Mouse (Mus musculus): ENCODE measurements around the gene Zkscan7. TPM values are rescaled to one million over a fixed set of nuclear protein-coding genes. Genes with fewer than 3 reads are reported as not detected.

The Zkscan7 gene
- polyA plus RNA-seq, 1 experiment, result 0.40 TPM

GRCm38 (mm10) chr9:122874653-122875052 lies 10.8 kb upstream of the Zkscan7 start:
- no peaks in the 10 kb centered on the region for H3K79me3 ChIP-seq (ENCODE audit: low read depth)
- no peak overlapping the region for H3K4me3 ChIP-seq (ENCODE audit: insufficient read depth, poor library complexity, severe bottlenecking)
- peaks cover 3% of the 10 kb centered on the region for H3K27me3 ChIP-seq (ENCODE audit: control insufficient read depth, insufficient read depth, insufficient read length)
- H3K36me3 ChIP-seq (ENCODE audit: control insufficient read depth, insufficient read depth), result no peaks in the 10 kb centered on the region
- H3K79me2 ChIP-seq (ENCODE audit: control insufficient read depth, insufficient read depth), result no peaks in the 10 kb centered on the region
- TF ChIP-seq CEBPB (IDR thresholded peaks at IDR 0.05; ENCODE audit: low read depth), result no peak
- no peak for TF ChIP-seq MYOG (IDR thresholded peaks at IDR 0.05; ENCODE audit: control insufficient read depth, extremely low read depth, insufficient read length)
- no peak overlapping the region for H3ac ChIP-seq (ENCODE audit: control insufficient read depth, insufficient read length, low read depth)

GRCm38 (mm10) chr9:122875145-122875544 lies 10.3 kb upstream of the Zkscan7 start:
- Histone ChIP-seq H3K79me2 (ENCODE audit: control insufficient read depth, insufficient read depth) (no peaks in the 10 kb centered on the region), H3K4me3 (ENCODE audit: insufficient read depth, poor library complexity, severe bottlenecking) (no peak overlapping the region), H3K79me3 (ENCODE audit: low read depth) (no peaks in the 10 kb centered on the region), H3ac (ENCODE audit: control insufficient read depth, insufficient read length, low read depth) (no peak overlapping the region), H3K36me3 (ENCODE audit: control insufficient read depth, insufficient read depth) (no peaks in the 10 kb centered on the region), H3K27me3 (ENCODE audit: control insufficient read depth, insufficient read depth, insufficient read length) (peaks cover 3% of the 10 kb centered on the region)
- no peak for TF ChIP-seq MYOG (IDR thresholded peaks at IDR 0.05; ENCODE audit: control insufficient read depth, extremely low read depth, insufficient read length)
- TF ChIP-seq MAX (IDR thresholded peaks at IDR 0.05), result no peak
- TF ChIP-seq CEBPB (IDR thresholded peaks at IDR 0.05; ENCODE audit: low read depth), result no peak
- TF ChIP-seq MYOD1 (IDR thresholded peaks at IDR 0.05; ENCODE audit: control insufficient read depth, insufficient read length, low read depth), result no peak
- TF ChIP-seq CTCF (IDR thresholded peaks at IDR 0.05; ENCODE audit: control insufficient read depth, insufficient read depth, insufficient read length), result no peak
- no peak for TF ChIP-seq FOSL1 (IDR thresholded peaks at IDR 0.05; ENCODE audit: insufficient read depth, low read length, poor library complexity, severe bottlenecking)
- TF ChIP-seq USF1 (IDR thresholded peaks at IDR 0.05; ENCODE audit: low read depth), result no peak

DNA sequence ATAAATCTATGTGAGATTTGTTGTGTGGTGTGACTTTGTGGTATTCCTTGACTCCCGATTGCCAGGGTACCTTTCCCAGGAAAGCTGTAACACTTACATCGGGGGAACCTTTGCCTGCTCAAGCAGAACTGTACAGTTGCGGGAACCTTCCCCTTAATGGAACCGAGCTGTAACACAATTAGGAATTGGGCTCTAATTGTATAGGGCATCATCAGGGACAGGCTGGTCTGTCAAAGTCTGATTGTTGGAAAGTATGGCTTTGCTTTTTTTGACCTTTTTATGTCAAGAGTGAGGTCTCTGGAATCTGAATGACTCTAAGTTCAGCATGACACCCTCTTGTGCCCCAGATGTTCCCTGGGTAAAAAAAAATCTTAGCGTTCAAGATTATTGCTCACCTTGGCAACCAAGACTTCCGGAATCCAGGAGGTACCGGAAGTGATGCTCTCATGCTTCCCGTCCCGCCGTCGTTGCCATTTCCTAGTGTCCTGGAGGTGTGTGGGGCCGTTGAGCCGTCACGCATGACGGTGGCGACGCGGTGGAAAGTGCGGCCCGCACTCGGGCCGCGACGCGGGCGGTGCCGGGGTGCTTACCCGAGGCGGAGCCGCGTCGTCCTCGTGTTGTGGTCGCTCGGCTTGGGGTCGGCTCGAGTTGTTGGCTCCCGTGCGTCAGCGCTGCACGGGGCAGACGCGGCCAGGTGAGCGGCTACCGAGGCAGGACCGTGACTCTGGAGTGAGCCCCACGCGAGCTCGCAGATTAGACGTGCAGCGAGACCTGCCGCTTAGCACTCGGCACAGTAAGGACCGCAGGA lies 1.1 kb downstream of the Zkscan7 start:
- Histone ChIP-seq H3K79me3 (ENCODE audit: low read depth) (no peaks in the 10 kb centered on the region), H3K27me3 (ENCODE audit: control insufficient read depth, insufficient read depth, insufficient read length) (no peaks in the 10 kb centered on the region), H3K4me3 (ENCODE audit: insufficient read depth, poor library complexity, severe bottlenecking) (peak overlapping the region; percentile 25), H3K79me2 (ENCODE audit: control insufficient read depth, insufficient read depth) (no peaks in the 10 kb centered on the region), H3K36me3 (ENCODE audit: control insufficient read depth, insufficient read depth) (no peaks in the 10 kb centered on the region), H3ac (ENCODE audit: control insufficient read depth, insufficient read length, low read depth) (peak overlapping the region; percentile 77)
- TF ChIP-seq FOSL1 (IDR thresholded peaks at IDR 0.05; ENCODE audit: insufficient read depth, low read length, poor library complexity, severe bottlenecking) (no peak), USF1 (IDR thresholded peaks at IDR 0.05; ENCODE audit: low read depth) (no peak), MYOG (IDR thresholded peaks at IDR 0.05; ENCODE audit: control insufficient read depth, extremely low read depth, insufficient read length) (no peak), CEBPB (IDR thresholded peaks at IDR 0.05; ENCODE audit: low read depth) (no peak), MYOD1 (IDR thresholded peaks at IDR 0.05; ENCODE audit: control insufficient read depth, insufficient read length, low read depth) (no peak), MAX (IDR thresholded peaks at IDR 0.05) (no peak), CTCF (IDR thresholded peaks at IDR 0.05; ENCODE audit: control insufficient read depth, insufficient read depth, insufficient read length) (no peak)

DNA sequence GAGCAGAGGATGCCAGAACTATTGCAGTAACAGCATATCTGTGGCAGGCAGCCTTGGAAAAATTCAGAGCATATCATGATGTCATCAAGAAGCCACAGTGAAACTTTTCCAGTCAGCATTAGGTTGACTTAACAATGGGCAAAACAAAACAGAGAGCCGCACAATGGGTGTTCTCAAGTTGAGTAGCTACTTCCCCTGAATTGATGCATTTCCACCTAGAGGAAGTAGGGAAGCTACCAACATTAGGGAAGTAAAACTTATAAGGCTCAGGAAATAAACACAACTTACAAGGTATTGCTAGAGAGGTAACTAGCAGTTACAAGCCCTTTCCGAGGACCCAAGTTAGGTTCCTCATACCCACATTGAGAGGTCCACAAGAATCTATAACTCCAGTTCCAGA lies 15.6 kb downstream of the Zkscan7 start:
- H3K79me3 ChIP-seq (ENCODE audit: low read depth), result no peaks in the 10 kb centered on the region
- no peak overlapping the region for H3K4me3 ChIP-seq (ENCODE audit: insufficient read depth, poor library complexity, severe bottlenecking)
- TF ChIP-seq MAX (IDR thresholded peaks at IDR 0.05) (no peak), MYOG (IDR thresholded peaks at IDR 0.05; ENCODE audit: control insufficient read depth, extremely low read depth, insufficient read length) (no peak), CTCF (IDR thresholded peaks at IDR 0.05; ENCODE audit: control insufficient read depth, insufficient read depth, insufficient read length) (no peak), MYOD1 (IDR thresholded peaks at IDR 0.05; ENCODE audit: control insufficient read depth, insufficient read length, low read depth) (no peak), FOSL1 (IDR thresholded peaks at IDR 0.05; ENCODE audit: insufficient read depth, low read length, poor library complexity, severe bottlenecking) (no peak), USF1 (IDR thresholded peaks at IDR 0.05; ENCODE audit: low read depth) (no peak), CEBPB (IDR thresholded peaks at IDR 0.05; ENCODE audit: low read depth) (no peak)
- H3K27me3 ChIP-seq (ENCODE audit: control insufficient read depth, insufficient read depth, insufficient read length), result peaks cover 7% of the 10 kb centered on the region
- no peaks in the 10 kb centered on the region for H3K36me3 ChIP-seq (ENCODE audit: control insufficient read depth, insufficient read depth)
- H3K79me2 ChIP-seq (ENCODE audit: control insufficient read depth, insufficient read depth), result no peaks in the 10 kb centered on the region
- no peak overlapping the region for H3ac ChIP-seq (ENCODE audit: control insufficient read depth, insufficient read length, low read depth)

GRCm38 (mm10) chr9:122902717-122903535 lies 17.4 kb downstream of the Zkscan7 start:
- Histone ChIP-seq H3K79me3 (ENCODE audit: low read depth) (no peaks in the 10 kb centered on the region), H3K79me2 (ENCODE audit: control insufficient read depth, insufficient read depth) (no peaks in the 10 kb centered on the region), H3K4me3 (ENCODE audit: insufficient read depth, poor library complexity, severe bottlenecking) (no peak overlapping the region), H3ac (ENCODE audit: control insufficient read depth, insufficient read length, low read depth) (no peak overlapping the region), H3K27me3 (ENCODE audit: control insufficient read depth, insufficient read depth, insufficient read length) (peaks cover 10% of the 10 kb centered on the region), H3K36me3 (ENCODE audit: control insufficient read depth, insufficient read depth) (no peaks in the 10 kb centered on the region)
- TF ChIP-seq CEBPB (IDR thresholded peaks at IDR 0.05; ENCODE audit: low read depth), result no peak
- no peak for TF ChIP-seq MAX (IDR thresholded peaks at IDR 0.05)
